Mouse (Mus musculus): ENCODE results near the gene Slc50a1.

The Slc50a1 gene

DNA sequence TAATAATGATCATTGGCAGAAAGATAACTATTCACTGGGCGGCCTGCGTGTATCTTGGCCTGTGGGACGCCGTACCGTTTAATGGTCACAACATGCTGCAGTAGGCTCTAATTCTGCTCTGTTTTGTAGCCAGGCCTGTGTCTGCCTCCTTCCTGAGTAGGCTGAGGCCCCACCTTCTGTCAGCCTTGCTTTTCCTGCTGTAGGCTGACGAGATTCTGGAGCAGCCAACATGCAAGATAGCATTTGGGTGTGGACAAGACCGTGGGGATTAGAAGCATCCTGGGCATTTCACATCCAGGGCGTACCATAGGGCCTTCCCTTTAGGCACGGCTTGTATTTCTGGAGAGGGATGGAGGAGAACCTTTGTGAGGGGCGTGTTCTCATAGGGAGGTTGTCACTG is 8.0 kb downstream of the Slc50a1 start:
- no peak for DNase-seq (ENCODE audit: low spot score)

DNA sequence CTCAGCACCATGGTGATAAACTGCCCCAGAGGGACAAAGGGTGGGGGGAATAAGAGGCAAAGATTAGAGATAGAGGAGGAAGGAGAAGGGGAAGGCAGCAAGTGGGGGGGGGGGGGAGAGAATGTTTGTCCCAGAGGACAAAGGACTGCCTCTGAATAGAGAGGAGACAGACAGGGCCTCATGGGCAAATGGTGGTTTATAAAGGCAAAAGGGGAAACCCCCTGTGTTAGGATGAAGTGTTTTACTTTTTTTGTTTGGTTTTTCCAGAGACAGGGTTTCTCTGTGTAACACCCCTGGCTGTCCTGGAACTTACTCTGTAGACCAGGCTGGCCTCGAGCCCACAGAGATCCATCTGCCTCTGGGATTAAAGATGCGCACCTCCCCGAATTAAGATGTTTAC is 10.2 kb downstream of the Slc50a1 start:
- no peak for DNase-seq (ENCODE audit: low spot score)

DNA sequence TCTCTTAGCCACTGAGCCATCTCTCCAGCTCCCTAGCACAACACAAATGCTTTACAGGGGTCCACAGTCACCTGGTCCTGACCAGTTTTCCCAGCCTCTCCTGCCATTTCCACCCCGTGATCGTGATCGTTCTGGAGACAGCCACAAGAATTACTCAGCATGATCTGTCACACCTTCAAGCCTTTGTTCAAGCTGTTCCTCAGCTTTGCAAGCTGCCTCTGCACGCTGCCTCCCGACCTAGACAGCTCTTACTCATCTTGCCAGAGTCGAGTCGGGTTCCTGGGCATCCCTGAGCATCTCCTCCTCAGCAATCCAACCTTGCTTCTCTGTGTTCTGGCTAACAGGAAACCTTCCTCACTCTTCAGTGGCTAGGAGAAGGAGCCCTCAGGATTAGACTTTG is 11.3 kb downstream of the Slc50a1 start, which contains the start of gene Dpm3:
Dpm3 (plus strand) TSS at position 283 of the 400 bp plus-strand sequence.
- no peak for DNase-seq (ENCODE audit: low spot score)

DNA sequence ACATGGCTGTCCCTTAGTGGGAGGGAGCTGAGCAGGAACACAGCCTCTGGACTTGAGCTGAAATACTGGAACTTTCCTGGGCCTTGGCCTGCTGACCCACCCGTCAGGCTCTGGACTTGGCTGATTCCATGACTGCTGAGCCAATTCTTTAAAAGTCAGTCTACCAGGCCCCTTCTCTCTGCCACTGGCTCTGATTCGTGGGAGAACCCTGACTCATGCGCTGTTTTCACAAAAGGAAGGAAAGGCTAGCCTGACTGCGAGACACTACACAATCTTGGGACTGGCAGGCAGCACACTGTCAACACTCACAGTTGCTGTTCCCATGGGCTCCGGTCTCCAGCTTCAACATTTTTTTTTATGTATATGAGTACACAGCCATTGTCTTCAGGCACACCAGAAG is 14.2 kb downstream of the Slc50a1 start:
- DNase-seq (ENCODE audit: low spot score) = no peak

DNA sequence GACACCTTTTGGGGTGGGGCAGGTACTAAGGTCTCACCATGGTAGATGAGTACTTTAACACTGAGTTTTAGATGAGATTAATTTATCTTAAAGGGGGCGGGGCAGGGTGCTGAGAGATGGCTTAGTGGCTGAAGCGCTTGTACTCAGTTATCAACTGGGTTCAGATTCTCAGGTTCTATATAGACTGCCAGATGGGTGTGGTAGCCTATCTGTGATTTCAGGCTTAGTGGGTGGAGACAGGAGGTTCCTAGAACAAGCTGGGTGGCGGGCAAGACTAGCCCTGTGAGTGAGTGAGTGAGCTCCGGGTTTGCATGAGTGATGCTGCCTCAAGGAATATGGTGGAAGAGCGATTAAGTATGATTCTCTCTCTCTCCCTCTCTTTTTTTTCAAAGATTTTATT is 15.4 kb downstream of the Slc50a1 start:
- no peak for DNase-seq (ENCODE audit: low spot score)

DNA sequence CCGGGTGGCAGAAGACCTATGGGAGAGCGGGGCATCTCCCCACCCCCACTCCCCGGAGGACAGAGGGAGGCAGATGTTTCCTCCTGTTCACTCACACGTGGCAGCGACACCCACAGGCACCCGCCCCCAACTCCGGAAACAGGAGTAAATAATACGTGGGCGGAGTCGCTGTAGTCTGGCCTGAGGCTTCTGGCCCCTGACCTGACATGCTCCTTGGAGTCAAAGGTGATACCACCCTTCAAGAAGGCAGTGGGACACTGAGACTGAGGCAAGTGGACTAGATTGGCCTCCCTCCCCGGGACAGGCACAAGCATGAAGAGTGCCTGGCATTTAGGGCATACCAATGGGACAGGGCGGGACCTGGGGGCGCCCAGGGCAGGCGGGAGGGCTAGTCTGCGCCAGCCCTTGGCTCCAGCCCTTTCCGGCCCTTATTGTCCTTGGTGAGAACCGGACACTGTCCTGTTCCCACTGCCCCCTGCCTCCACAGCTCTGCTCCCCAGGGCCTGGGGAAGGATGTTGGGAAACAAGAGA is 18.9 kb downstream of the Slc50a1 start:
- no peak for DNase-seq (ENCODE audit: low spot score)

DNA sequence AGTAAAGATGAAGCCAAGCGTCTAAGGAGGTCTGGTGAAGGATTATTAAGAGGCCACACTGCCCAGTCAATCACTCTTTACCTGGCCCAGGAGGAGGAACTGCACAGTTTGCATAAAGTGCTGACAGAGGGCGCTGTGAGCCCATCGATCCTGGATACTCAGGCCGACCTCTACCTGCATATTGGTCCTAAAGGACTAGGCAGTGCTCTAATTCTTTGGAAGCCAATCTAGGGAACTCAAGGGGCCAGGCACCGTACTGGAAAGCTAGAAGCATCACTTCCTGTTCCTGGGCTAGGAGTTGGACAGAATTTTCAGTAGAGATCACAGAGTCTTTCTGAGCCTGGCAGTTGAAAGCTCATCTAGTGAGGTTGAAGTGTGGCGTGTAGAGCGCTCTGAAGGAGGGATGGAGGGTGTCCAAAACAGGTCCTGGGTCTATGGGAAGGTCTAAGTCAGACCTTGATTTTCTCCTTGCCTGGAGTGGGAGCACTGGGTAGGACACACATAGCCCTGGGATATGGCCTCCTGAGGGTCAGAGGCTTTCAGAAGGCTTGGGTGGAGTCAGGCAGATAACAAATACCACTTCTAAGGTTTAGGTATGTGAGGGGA is 19.8 kb downstream of the Slc50a1 start:
- DNase-seq (ENCODE audit: low spot score) = no peak

DNA sequence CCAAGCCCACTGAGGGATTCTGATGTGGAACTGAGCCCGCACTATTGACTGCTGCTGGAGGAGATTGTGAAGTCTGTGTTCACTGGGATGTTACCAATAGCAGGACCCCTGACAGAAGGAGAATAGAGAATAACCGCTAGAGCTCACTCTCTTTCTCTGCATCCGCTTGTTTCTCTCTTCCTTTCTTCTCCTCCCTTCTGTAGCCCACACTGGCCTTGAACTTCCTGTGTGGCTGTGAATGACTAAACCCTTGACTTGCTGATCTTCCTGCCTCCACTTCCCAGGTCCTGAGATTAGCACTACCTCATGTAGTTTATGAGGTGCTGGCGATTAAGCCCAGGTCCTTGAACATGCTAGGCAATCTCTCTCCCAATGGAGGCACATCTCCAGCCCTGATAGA is 22.9 kb downstream of the Slc50a1 start:
- no peak for DNase-seq (ENCODE audit: low spot score)

DNA sequence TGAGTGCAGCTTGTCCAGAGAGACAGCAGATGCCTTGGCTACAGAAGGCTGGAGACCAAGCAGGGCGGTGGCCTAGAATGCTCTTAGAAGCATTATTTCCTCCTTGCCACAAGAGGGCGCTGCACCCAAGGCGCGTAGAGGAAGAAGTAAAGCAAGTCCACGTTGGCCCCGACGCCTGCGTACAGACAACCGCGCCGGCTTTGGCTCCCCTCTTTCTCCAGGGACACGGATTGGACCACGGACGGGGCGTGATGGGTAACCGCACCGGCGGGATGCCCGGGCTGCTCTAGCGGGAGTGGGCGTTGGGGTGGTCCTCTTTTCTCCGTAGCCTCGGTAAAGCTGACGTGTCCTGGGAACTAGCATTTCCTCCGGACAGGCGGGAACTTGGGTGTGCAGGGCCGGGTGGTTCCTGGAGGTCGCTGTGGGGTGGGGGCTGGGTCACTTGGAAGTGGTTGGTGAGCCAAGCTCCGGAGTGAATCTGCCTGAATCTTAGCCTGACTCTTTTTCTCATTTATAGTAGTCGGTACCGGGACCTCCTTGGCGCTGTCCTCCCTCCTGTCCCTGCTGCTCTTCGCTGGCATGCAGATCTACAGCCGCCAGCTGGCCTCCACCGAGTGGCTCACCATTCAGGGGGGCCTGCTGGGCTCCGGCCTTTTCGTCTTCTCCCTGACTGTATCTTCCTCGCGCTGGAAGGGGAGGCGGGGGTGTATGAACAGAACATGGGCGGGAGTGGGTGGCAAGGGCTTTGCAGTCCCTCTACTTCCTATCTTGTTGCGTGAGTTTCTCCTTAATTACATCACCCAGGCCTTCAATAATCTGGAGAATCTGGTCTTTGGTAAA is 23.9 kb downstream of the Slc50a1 start, which contains the start of gene Trim46:
Trim46 (minus strand) TSS at position 49 of the 840 bp plus-strand sequence.
- peak; percentile 80 for DNase-seq (ENCODE audit: low spot score)

DNA sequence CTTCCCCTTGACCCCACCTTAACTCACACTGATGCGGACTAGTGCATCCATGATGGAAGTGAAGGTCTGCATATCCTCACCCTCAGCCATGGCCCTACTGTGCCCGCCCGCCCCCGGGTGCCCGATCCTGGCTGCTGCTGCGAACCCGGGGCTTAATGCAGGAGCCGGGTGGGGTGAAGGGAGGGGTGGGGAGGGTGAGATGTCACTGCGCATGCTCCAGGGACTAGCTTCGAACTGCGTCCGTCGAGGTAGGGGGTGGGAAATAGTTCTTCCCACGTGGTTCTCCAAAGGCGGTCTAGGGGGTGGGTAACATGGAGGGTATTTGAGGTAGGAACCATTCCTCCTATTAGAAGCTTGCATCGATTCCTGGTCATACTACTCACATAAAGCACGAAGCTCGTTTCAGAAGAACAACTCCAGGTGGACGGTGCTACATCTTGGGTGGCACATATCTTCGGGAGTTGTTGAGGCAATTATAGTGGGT is 24.6 kb downstream of the Slc50a1 start, which contains the start of gene Krtcap2:
Krtcap2 (plus strand) TSS at position 279 of the 484 bp plus-strand sequence.
- DNase-seq (ENCODE audit: low spot score) = no peak

DNA sequence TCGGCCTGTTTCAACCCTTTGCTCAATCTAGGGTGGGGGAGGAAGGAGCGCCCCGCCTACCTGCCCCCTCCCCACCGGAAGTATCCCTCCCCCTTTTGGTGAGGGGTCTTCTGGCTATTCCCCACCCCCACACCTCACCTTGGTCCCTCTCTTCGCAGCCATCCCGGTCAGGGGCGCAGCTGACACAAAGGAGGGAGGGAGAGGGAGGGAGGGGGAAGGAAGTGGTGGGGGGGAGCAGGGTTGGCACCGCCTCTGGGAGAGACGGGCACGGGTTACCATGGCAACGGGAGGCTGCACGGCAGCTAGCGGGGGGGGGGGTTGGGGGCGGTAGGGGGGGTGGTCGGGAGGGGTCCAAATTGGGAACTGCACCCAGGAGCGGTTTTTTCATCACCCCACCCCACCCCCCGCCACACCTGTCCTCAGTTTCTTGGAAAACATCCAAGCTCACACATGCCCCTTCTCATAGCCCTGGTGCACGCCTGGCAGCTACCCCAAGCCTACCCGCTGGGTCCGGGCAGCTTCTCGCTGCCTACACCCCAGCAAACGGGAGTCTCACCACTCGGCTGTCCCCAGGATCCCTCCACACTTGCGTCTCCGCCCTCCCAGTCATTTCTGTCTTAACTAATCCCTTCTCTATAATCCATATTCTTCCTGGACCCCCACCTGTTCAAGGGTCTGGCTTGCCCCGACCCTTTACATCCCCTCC is 25.2 kb downstream of the Slc50a1 start:
- DNase-seq (ENCODE audit: low spot score) = no peak

DNA sequence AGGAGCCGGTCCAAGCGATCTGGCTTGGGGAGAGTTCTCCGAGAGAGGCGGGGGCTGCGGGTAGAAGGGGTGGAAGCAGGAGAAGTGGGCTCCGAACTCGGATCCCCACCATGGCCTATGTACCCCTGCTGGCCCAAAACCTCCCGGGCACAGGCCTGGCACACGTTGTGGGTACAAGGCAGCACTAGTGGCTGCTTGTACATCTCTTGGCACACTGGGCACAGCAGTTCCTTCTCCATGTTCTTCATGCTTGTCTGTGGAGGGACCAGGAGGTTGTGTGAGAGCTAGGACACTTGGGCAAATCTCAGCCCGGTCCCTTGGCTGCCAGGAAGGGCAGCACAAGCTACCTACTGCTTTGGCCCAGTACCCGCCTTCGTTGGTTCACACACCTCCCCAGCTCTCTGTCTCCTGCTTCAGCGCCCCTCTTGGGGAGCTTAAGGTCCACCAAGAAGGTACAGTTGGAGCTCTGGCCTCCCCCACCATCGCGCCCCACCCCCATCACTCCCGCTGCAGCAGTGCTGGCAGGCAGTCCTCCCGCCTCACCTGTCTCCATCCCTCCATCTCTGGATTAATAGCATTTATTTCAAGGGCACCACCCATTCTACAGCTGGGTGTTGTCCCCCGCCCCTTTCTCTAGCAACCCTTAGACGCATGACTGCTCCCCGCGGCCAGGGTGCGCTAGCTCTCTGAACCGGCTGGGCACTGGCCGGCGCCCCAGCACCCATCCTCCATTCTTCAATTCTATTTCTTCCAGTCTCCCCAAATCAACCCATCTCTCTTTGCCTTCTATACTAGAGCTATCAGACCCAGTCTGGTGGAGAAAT is 26.0 kb downstream of the Slc50a1 start:
- no peak for DNase-seq (ENCODE audit: low spot score)

DNA sequence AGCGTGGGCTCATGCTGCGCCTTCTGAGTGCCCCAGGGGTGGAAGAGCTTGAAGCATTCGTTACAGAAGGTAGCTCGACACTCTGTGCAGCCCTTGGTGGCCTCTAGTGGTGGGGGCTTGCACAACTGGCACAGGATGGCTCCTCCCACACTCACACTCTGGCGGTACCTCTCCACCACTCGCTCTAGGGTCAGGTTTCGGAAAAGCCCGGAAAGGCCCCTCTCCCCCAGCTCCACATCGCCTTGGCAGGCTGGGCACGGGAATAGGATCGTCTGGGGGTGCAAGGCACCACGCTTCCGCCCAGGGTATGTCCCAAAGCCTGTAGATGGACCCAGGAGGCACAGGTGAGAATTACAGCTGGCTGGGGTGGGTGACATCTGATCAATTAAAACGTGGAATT is 26.8 kb downstream of the Slc50a1 start:
- no peak for DNase-seq (ENCODE audit: low spot score)

DNA sequence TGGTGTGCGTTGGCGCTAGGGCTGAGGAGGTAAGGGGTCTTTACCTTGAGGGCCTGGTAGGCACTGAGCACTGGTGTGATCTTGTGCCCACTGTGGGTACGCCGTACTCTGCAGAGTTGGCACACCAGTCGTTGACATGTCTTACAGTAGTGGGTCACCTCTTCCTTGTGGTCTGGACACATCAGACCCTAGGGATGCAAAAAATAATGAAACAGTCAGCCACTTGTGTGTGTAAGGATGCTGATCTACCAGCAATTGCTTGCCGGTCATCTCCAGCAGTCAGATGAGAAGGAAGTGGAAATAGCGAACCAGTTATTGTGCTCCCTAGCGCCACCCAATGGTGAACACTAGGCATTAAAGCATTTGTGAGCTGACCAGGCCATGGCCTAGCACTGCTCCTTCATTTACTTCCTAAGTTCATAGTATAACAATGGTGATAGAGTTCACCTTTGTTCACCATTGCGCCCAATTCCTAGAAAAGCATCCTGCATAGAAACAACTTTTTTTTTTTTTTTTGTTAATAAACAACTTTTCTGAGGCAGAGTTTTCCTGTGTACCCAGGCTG is 28.0 kb downstream of the Slc50a1 start:
- no peak for DNase-seq (ENCODE audit: low spot score)

DNA sequence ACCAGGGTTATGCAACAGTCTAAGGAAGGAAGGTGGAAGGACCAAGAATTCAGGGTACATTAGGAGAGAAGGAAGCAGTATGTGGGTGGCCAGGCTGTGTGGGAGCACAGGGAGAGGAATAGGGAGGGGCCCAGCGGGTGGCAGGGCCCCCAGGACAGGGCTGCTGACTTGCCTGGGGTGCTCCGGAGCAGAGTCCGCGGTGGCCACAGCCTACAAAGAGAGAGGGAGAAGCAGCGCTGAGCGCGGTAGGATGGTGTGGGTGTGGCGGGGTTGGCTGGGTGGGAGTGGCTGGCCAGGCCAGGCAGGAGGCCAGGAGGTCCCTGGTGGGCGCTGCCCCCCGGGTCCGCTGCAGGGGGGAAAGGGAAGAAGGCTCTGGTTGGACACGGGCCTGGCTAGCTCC is 31.9 kb downstream of the Slc50a1 start:
- no peak for DNase-seq (ENCODE audit: low spot score)

DNA sequence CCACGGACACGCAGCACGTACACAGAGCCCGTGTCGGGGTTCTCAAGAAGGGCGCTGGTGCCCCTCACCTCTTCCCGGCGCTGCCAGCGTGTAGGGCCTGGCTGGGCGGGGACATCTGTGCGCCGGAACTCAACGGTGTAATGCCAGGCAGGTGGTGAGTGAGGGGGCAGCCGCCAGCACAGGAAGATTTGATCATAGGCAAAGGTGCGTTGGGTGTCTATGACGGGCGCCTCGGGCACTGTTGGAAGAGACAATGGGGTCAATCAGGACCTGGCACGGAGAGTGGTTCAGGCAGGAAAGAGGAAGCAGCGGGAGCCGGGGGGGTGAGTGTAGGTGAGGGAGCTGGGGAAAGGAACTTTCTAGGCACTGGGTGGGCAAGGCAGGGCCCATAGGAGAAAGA is 32.7 kb downstream of the Slc50a1 start:
- DNase-seq (ENCODE audit: low spot score) = no peak

DNA sequence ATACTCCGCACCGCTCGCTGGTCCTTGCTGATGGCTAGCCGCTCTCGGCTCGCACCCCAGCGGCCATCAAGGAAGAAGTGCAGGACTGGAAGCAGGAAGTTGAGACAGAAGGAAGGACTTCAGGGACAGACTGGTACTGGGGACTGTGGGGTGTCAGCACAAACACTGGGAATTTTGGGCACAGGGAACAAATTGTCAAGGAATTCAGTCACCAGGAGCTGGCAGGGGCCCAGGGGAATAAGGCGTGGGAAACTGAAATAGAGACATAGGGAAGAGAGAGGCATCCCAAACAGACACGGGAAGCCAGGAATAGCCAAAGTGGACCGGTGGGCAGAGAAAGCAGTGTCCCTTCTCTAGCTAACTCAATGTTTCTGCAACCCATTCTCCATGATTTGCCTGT is 33.9 kb downstream of the Slc50a1 start:
- no peak for DNase-seq (ENCODE audit: low spot score)

DNA sequence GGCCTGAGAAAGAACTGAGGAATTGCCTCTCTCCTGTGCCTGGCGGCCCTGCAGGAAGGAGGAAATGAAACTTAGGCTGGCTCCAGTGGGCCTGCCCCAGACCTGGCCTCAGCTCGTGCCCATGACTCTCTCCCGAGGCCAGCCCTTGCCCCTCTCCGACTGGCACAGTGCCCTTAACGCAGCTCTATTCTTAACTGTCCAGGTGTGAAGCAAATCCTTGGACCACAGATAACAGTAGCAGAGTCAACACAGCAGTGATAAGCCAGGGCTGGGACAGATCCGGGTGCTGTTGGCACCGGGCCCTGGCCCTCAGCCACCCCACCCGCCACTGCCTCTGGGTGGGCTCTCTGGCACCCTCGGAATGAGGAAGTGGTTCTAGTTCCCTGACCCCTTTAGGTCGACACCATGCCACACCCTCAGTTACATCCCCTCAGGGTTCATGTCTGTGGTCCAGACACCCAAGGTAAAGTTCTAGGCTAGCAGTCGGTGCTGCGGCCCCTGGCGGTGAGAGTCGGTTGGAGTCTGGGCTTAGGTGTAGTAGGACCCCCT is 36.7 kb downstream of the Slc50a1 start:
- DNase-seq (ENCODE audit: low spot score) = no peak

DNA sequence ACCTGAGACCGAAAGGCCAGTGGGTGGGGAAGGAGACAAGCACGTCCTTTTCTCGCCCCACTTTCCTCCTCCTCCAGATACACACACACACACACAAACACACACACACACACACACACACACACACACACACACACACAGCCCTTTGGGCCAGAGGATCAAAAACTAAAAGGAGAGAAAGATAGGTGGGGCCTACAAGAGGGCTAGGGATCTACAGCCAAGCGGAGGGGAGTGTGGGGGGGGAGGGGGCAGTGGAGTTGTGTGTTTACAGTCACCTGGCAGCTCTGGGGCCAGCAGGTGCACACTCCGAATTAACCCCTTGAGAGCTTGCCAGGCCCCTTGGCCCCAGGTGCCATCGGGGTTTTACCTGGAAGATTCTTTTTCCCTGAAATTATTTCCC is 37.8 kb downstream of the Slc50a1 start:
- no peak for DNase-seq (ENCODE audit: low spot score)

DNA sequence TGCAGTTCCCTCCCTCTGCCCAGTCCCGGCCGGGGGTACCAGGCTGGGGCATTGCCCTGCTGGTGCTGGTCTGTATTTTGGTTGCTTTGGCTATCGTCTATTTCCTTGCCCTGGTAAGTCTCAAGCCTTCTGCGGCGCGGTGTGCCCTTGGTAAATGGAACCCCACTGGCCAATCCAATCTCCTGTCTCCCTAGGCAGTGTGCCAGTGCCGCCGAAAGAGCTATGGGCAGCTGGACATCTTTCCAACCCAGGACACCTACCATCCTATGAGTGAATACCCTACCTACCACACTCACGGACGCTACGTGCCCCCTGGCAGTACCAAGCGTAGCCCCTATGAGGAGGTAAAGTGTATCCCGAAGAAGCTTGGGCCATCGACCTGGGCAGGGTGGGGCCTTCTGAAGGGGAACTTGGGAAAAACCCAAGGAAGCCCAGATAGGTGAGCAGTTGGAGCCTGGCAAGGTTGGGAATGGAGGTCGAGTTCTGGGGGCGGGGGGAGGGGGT is 38.5 kb downstream of the Slc50a1 start:
- DNase-seq (ENCODE audit: low spot score) = no peak

DNA sequence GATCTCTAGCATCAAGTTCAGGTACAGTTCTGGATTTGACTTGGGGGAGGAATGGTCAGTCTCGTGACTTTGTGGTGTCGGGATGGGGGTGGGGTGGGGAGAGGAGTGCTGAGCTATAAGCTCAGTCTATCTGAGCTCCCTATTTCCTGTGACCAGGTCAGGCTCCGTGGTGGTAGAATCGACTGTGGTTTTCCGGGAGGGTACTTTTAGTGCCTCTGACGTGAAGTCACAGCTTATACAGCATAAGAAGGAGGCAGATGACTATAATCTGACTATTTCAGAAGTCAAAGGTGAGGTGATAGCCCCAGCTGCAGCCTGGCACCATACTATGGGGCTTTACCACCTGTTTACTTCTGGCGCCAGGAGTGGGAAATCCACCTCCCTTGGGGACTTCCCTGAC is 39.0 kb downstream of the Slc50a1 start:
- DNase-seq (ENCODE audit: low spot score) = no peak
